Mouse (Mus musculus) myocyte (in vitro differentiated cells): ENCODE results near the gene Txndc2. TPM values are rescaled to one million over a fixed set of nuclear protein-coding genes. Genes with fewer than 3 reads are reported as not detected.

Experiments used
- H3K27me3 ChIP-seq: one replicate; pipeline ENCODE4 v1.6.1; 2011; ENCODE audit not compliant: control insufficient read depth, insufficient read depth, insufficient read length
- H3K36me3 ChIP-seq: one replicate; pipeline ENCODE4 v1.6.1; 2011; ENCODE audit not compliant: control insufficient read depth, insufficient read depth
- H3K4me2 ChIP-seq: one replicate; pipeline ENCODE4 v1.6.1; 2011; ENCODE audit warnings: low read depth, control low read depth
- H3K4me3 ChIP-seq: one replicate; pipeline ENCODE4 v1.5.1; 2011; ENCODE audit warnings: mild to moderate bottlenecking, control low read depth, moderate library complexity
- H3K79me2 ChIP-seq: one replicate; pipeline ENCODE4 v1.6.1; 2011; ENCODE audit not compliant: control insufficient read depth, insufficient read depth
- H3ac ChIP-seq: one replicate; pipeline ENCODE4 v1.6.1; 2011; ENCODE audit not compliant: control insufficient read depth, insufficient read length
- CEBPB ChIP-seq: IDR thresholded peaks from 2 replicates; pipeline ENCODE4 v1.6.1; 2011; ENCODE audit warnings: mild to moderate bottlenecking, moderate library complexity; ENCODE audit not compliant: poor library complexity, insufficient read depth, severe bottlenecking
- E2F4 ChIP-seq: IDR thresholded peaks from one replicate; pipeline ENCODE4 v1.6.1; 2011; ENCODE audit warnings: mild to moderate bottlenecking, control low read depth, moderate library complexity; ENCODE audit not compliant: insufficient read depth
- MAX ChIP-seq: IDR thresholded peaks from one replicate; pipeline ENCODE4 v1.6.1; 2011; ENCODE audit warnings: low read depth, mild to moderate bottlenecking, control low read depth
- MYOD1 ChIP-seq, 3 experiments: IDR thresholded peaks; one replicate each; pipeline ENCODE4 v1.6.1; 2011; ENCODE audit warnings: control low read depth in 2 of 3, low read depth in 2 of 3, mild to moderate bottlenecking in 2 of 3, moderate library complexity in 1 of 3; ENCODE audit not compliant: insufficient read length in 2 of 3, control insufficient read depth in 1 of 3
- MYOG ChIP-seq, 3 experiments: IDR thresholded peaks; one replicate each; pipeline ENCODE4 v1.6.1; 2011; ENCODE audit warnings: control low read depth in 2 of 3, low read depth in 2 of 3, mild to moderate bottlenecking in 2 of 3; ENCODE audit not compliant: insufficient read length in 2 of 3, control insufficient read depth in 1 of 3, insufficient read depth in 1 of 3
- POLR2A ChIP-seq: IDR thresholded peaks from one replicate; pipeline ENCODE4 v1.6.1; 2011; ENCODE audit warnings: low read depth, mild to moderate bottlenecking, control low read depth, moderate library complexity; ENCODE audit not compliant: insufficient read length
- POLR2AphosphoS2 ChIP-seq: IDR thresholded peaks from one replicate; pipeline ENCODE4 v1.6.1; 2011; ENCODE audit warnings: low read depth, control low read depth; ENCODE audit not compliant: insufficient read length
- REST ChIP-seq: IDR thresholded peaks from one replicate; pipeline ENCODE4 v1.6.1; 2011; ENCODE audit warnings: mild to moderate bottlenecking, control low read depth, moderate library complexity; ENCODE audit not compliant: insufficient read depth, insufficient read length
- SRF ChIP-seq: IDR thresholded peaks from one replicate; pipeline ENCODE4 v1.6.1; 2011; ENCODE audit warnings: low read depth; ENCODE audit not compliant: control insufficient read depth, insufficient read length
- TCF12 ChIP-seq: IDR thresholded peaks from one replicate; pipeline ENCODE4 v1.6.1; 2011; ENCODE audit warnings: mild to moderate bottlenecking, control low read depth; ENCODE audit not compliant: poor library complexity, insufficient read depth, severe bottlenecking
- TCF3 ChIP-seq: IDR thresholded peaks from one replicate; pipeline ENCODE4 v1.6.1; 2011; ENCODE audit warnings: low read depth, control low read depth; ENCODE audit not compliant: insufficient read length
- USF1 ChIP-seq: IDR thresholded peaks from one replicate; pipeline ENCODE4 v1.6.1; 2011; ENCODE audit warnings: low read depth, mild to moderate bottlenecking, control low read depth, moderate library complexity
- polyA plus RNA-seq: library from polyadenylated mRNA; unstranded; fragments of >200 nt; fragmentation: generic; extraction: Trizol; gene quantifications from one replicate; pipeline ENCODE4 v1.2.1, GENCODE M21; 2012; ENCODE audit warnings: missing spikeins

Txndc2 gene
- polyA plus RNA-seq, 1 experiment: 0.04 TPM

GRCm38 (mm10) chr17:65680801-65681412 is 38.9 kb upstream of the Txndc2 start:
- no peaks in the 10 kb centered on the region for H3K27me3 ChIP-seq
- no peak overlapping the region for H3K4me3 ChIP-seq
- H3K36me3 ChIP-seq: peaks cover 11% of the 10 kb centered on the region
- no peak overlapping the region for H3K4me2 ChIP-seq
- no peaks in the 10 kb centered on the region for H3K79me2 ChIP-seq
- H3ac ChIP-seq: no peak overlapping the region
- TF ChIP-seq POLR2AphosphoS2 (no peak), POLR2A (no peak), USF1 (no peak), TCF3 (no peak), MAX (no peak), MYOG (IDR thresholded peaks at IDR 0.05; ENCODE audit: control insufficient read depth in 1 of 3, insufficient read depth in 1 of 3, insufficient read length in 2 of 3, low read depth in 2 of 3) (no peak), CEBPB (no peak), TCF12 (no peak), MYOD1 (IDR thresholded peaks at IDR 0.05; ENCODE audit: control insufficient read depth in 1 of 3, insufficient read length in 2 of 3, low read depth in 2 of 3) (no peak), REST (no peak), E2F4 (no peak), SRF (no peak)

DNA sequence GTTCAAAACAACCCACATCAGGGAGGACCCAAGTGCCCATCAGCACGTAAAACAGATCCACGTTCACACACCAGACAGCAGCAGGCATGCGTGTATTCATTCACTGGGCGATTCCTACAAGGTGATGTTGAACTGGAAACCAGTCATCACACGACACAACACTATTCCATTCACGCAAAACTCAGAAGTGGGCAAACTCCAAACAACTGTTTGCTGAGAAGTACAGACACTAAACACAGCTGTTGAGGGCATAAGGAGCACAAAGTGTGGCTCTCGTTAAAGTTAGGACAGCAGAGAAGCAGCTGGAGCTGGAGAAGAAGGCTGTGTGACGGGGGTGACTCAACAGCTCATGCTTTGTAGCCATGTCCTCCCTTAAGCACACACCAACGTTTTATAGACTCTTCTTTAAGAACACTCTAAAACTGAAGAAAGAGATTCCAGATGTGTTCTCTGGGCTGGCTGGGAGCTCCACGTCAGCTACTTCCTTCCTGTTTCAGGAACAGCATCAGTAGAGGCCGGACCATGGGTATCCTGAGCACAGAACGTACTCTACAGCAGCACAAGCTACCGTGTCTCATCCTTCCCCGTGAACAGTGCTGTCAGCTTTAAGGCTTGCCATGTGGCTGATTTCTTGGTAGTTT is 38.0 kb upstream of the Txndc2 start:
- H3K4me3 ChIP-seq: no peak overlapping the region
- no peak for TF ChIP-seq TCF12
- no peak for TF ChIP-seq CEBPB
- TF ChIP-seq POLR2A: no peak
- TF ChIP-seq SRF: no peak
- TF ChIP-seq MYOG (IDR thresholded peaks at IDR 0.05; ENCODE audit: control insufficient read depth in 1 of 3, insufficient read depth in 1 of 3, insufficient read length in 2 of 3, low read depth in 2 of 3): no peak
- TF ChIP-seq MYOD1 (IDR thresholded peaks at IDR 0.05; ENCODE audit: control insufficient read depth in 1 of 3, insufficient read length in 2 of 3, low read depth in 2 of 3): no peak
- no peak for TF ChIP-seq REST
- no peak overlapping the region for H3K4me2 ChIP-seq
- H3K79me2 ChIP-seq: no peaks in the 10 kb centered on the region
- H3K36me3 ChIP-seq: peaks cover 19% of the 10 kb centered on the region
- H3ac ChIP-seq: no peak overlapping the region
- no peaks in the 10 kb centered on the region for H3K27me3 ChIP-seq

DNA sequence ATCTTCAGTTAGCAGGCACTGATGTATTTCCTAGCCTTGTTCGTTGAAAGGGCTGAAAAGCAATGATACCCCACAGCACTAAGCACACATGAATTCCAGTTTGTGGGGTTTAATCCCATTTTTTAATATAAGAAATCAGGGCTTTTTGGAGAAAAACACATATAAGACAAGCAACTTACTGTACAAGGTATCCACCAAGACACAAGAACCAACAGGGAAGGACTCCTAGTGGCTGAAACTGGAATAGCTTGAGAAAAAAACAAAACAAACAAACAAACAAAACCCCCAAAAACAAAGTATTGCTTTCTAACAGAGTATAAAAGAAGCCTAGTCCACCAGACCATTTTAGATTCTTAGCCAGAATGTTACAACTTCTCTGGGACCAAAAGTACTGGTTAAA is 35.8 kb upstream of the Txndc2 start:
- H3K4me2 ChIP-seq: no peak overlapping the region
- no peak overlapping the region for H3K4me3 ChIP-seq
- no peaks in the 10 kb centered on the region for H3K79me2 ChIP-seq
- H3K27me3 ChIP-seq: no peaks in the 10 kb centered on the region
- peaks cover 24% of the 10 kb centered on the region for H3K36me3 ChIP-seq
- no peak for TF ChIP-seq MYOD1 (IDR thresholded peaks at IDR 0.05; ENCODE audit: control insufficient read depth in 1 of 3, insufficient read length in 2 of 3, low read depth in 2 of 3)
- no peak for TF ChIP-seq E2F4
- no peak for TF ChIP-seq MAX
- H3ac ChIP-seq: no peak overlapping the region

- Histone ChIP-seq H3ac (no peak overlapping the region), H3K27me3 (no peaks in the 10 kb centered on the region), H3K36me3 (peaks cover 24% of the 10 kb centered on the region), H3K79me2 (no peaks in the 10 kb centered on the region), H3K4me3 (no peak overlapping the region), H3K4me2 (no peak overlapping the region)
- TF ChIP-seq USF1 (no peak), MYOG (IDR thresholded peaks at IDR 0.05; ENCODE audit: control insufficient read depth in 1 of 3, insufficient read depth in 1 of 3, insufficient read length in 2 of 3, low read depth in 2 of 3) (no peak), MAX (no peak), REST (no peak), SRF (no peak), POLR2A (no peak), POLR2AphosphoS2 (no peak), TCF3 (no peak), TCF12 (no peak), MYOD1 (IDR thresholded peaks at IDR 0.05; ENCODE audit: control insufficient read depth in 1 of 3, insufficient read length in 2 of 3, low read depth in 2 of 3) (no peak), E2F4 (no peak)
These were observed 34.6 kb upstream of the Txndc2 start for GRCm38 (mm10) chr17:65676536-65676935.

DNA sequence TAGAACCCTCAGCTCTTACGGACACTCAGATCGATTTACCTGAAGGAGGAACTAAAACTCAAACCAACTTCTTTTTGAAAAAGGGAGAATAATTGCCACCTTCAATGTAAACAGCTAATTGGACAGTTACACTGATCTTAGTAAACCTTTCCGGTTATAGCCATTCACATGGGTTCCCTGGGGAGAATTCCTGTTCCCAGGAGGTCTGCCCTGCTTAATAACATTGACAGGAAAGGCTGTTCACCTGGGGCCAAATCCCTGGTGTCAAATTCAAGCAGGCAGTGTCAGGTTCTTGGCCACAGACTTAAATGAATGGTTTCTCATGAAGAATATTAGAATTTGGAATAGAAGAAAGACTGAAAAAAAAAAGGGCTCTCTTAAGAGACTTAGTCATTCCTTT is 34.0 kb upstream of the Txndc2 start:
- no peak for TF ChIP-seq CEBPB
- no peak for TF ChIP-seq SRF
- Histone ChIP-seq H3K79me2 (no peaks in the 10 kb centered on the region), H3K27me3 (no peaks in the 10 kb centered on the region), H3ac (no peak overlapping the region), H3K36me3 (peaks cover 24% of the 10 kb centered on the region), H3K4me2 (no peak overlapping the region), H3K4me3 (no peak overlapping the region)
